Mouse (Mus musculus) ovary, adult 18-20 months (tissue): Measurements from ENCODE around the gene Elovl5.

ENCODE experiments used
- DNase-seq: peaks from one replicate; pipeline ENCODE4 v3.0.0; 2022; ENCODE audit warnings: low spot score, mixed read lengths

The Elovl5 gene

DNA sequence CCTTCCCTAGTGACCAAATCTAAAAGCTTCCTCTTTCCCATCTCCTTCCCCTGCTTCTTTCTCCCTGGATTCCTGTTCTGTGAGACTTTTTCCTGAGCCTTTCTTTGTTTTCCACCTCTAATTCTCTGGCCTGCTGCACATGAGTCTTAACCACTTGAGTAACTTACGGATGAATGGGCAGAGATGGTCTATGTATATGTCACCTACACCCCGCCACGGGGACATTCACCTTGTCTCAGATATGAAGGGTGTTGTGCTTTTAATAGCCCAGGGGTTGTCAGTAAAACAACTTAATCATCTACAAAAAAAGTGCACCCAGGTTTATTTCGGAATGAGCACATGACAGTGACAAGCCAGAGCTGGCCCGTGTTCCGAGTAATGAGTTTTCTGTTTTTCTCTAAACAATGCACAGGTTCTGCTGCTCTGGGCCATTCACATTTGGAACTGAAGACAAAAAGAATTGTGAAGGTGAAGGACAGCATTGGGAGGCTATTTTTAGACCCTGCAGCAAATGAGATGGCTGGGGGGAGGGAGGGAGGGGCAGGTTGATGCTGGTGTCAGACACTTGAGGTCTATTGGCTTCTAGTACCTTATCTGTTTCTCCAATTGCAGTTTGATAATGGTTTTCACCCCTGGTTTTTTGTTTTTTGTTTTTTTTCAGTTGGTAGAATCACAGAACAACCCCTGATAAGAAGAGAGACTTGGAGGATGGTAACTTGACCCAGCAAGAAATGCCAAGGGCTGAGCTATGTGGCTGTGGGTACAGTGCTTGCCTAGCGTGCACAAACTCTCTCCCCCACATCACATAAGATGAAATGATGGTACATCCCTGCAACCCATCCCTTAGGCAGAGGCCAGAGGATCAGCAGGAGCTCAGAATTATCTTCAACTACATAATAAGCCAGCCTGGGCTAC, 83.7 kb downstream of the Elovl5 start:
- no peak for DNase-seq

DNA sequence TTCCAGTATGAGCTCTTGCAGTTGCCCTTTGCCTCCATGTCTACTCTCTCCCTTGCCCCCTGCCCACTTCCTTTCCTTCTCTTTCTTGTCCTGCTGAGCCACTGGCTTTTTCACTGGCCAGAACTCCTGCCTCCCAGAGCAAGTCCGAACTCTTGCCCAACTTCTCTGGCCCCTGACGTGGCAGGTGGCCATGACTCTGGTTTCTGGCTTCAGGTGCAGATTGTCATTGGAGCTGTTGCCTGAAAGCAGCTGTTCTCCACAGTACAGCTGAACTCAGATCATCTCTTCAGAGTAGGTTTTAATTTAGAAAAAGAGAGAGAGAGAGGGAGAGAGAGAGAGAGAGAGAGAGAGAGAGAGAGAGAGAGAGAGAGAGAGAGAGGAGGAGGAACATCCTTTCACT, 86.1 kb downstream of the Elovl5 start:
- no peak for DNase-seq

DNA sequence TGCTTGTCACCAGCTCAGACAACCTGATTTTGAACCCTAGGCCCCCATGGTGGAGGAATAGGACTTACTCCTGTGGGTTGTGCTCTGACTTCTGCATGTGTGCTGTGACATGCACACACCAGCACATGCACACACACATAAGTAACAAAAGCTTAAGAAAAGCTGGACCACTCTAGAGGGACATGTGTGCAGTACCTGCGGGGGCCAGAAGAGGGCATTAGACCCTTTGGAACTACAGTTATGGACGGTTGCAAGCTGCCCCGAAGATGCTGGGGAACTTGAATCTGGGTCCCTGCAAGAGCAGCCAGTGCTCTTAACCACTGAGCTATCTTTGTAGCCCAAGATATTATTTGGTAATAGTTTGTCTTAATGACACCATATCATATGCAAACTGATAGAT, 88.3 kb downstream of the Elovl5 start:
- DNase-seq: no peak

DNA sequence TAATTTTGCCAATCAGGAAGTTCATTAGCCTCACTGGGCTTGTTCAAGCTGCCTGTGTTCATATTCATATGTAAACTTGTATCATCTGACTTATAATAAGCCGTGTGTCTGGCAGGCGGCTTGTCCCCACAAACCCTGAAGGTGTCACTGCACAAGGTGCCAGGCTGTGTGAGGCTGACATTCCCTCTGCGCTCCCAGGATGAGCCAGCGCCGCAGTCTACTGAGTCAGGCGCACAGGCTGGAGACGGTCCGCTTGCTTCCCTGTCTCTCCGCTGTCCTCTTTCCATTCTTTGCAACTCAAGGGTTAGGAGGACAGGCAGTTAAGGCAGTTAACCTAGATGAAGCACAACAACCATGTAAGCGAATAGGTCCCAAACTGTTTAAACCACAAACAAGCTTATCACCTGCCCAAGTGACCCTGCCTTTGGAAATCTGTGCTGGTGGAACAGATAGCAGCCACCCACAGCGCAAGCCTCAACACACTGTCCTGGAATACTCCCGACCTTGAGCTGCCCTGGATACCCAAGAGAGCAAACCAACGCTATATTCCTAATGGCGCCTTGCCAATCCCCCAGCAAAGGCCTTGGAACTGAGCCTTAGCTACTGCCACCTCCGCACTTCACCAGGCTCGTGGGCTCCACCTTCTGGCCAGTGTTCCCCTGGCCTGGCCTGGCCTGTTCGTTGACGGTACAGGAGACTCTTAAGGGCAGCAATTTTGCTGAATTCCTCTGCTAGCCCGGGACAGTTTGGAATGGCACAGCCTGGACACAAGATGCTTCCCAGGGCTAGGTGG, 89.2 kb downstream of the Elovl5 start:
- peak; percentile 93 for DNase-seq

DNA sequence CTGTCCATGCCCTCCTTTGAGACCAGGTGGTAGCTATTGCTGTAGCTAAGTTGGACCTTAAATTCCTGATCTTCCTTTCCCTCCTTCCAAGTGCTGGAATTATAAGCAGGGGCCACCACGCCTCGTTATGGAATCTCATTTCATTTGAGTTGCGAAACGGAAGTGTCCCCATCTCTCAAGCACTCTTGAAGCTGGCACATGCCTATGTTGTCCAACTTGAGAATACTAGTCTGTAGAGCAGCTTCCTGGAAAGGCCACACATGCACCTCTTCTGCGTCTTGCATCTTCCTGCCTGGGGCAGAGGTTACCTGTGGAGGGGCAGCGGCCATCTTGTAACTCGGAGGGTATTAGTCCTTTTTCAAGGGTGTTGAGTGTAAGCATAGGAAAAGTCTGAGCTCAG, 92.2 kb downstream of the Elovl5 start:
- DNase-seq: no peak

DNA sequence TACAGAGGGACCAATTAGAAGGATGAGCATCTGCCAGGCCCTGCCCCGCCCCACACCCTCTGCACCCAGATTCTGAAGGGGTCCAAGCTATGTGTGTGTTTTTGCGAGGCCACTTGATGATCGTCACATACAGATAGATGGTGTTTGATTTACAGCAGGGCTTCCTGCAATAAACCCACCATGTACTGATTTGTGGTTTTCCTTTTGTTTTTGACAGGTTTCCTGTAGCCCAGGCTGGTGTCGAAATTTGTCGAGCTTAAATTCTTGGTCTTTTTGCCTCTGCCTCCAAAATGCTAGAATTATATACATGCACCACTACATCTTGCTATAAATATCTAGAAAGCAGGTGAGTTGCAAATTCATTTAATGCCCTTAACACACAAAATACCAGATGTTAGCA, 93.0 kb downstream of the Elovl5 start:
- no peak for DNase-seq

DNA sequence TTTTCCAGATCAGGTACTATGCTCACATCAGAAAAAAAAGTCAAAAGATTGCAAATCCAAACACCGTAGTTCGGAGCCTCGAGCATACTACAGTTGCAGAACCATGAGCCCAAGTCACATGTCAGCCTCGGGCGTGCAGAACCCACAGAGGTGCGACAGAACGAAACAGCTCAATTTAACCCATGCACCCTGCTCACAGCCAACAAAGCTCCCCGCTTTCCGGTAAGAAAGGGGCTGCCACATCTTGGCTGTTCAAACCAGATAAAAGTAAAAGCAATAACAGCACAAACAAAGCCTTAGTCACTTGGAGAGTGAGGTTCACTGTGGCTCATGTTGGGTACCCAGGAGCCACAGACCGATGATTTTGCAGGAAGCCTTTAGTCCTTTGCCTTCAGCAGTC, 93.5 kb downstream of the Elovl5 start:
- DNase-seq: no peak

DNA sequence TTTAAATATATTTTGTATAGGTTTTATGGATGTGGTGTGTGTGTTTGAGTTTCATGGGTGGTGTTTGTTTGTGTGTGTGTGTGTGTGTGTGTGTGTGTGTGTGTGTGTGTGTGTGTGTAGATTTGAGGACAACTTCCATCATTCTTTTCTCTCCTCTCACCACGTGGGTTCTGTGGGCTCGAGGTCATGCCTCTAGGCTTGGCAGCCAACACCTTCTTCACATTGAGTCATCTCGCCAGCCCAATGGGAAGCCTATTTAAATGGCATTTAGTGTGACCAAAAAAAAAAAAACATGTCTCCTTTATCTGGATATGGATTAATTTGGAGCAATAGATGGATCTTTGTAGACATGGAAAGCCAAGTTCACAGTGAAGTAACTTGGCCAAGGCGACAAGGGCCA, 94.9 kb downstream of the Elovl5 start:
- no peak for DNase-seq

DNA sequence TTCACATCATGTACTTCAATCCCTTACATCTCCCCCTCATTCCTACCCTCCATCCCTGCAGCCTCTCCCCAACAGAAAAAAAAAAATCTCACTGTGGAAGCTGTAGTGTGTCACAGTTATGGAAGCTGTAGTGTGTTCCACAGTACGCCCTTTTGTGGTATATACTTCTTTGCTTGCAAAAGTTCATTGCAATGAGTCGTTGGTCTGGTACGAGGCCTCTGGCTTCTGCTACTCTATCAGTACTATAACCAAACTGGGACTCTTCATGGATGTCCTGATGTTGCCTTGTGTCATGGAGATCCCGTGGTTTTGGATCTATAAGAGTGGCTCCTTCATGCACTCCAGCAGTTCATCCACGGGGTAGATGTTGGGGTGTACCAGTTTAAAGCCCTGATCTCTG, 95.5 kb downstream of the Elovl5 start:
- DNase-seq: no peak

DNA sequence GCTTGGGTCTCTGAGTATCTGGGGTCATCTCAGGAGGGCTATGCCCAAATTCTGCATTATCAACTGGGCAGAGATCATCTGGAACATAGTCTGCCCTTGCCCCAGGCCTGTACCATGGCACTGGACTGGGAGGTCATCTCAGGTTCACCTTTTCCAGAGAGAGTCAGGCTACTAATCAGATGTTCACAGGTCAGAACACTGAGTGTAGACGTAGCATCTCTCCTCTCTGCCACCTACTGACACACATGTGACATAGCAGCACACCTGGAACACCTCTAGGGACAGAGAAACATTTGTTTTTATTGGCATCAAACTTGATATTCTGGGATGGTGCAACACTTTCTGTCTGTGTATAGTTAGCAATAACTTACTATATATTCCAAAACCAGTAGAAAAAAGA, 96.6 kb downstream of the Elovl5 start:
- no peak for DNase-seq

DNA sequence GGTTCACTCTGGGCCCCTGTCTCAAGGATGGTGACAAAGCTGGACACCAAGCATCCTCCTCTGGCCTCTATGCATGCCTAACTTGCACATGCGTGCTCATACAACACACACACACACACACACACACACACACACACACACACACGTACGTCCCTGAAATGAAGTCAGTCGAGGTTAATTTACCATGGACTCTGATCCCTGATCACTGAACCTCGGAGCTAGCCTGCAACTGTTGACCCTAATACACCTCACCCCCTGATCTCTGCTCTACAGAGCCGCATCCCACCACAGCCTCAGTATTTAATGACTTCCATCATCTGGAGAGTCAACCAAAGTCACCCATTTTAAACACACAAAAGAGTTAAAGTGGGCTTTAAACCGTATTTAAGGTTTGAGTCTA, 98.7 kb downstream of the Elovl5 start:
- DNase-seq: no peak

DNA sequence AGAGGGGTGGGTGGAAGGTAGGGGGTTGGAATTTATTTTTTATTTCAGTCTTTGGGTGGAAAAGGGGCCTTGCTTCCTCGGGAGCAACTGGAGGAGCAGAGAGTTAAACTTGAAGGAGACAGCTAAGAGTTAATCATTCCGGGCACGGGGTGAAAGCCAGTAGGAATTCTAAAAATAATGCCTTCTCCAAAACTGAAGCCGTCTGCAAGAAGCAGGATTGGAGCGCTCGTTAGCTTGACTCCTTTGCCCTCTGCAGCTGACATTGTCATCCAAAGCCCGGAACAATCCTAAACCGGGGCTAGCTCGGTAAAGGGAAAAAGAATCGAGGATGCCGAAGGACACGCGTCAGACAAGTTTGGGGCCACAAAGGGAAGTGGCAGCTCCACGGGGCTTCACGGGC, 99.1 kb downstream of the Elovl5 start:
- no peak for DNase-seq

DNA sequence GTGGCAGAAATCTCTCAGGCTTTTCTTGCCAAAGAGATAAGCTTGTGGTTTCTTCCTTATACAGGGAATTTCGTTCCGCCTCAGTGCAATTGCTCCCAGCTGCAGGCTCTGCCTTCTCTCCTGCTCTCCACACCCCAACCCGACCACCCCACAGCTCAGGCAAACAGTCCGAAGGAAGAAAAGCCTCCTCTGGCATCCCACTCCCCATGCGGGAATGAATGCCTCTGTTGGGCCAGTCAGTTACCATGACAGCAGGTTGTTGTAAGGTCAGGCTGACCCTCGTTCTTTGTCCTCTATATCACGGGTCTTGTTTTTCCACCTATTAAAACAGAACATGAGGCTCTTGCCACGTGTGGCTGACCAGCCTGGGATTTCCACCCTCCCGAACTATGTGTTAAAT, 104.1 kb downstream of the Elovl5 start:
- peak; percentile 78 for DNase-seq

DNA sequence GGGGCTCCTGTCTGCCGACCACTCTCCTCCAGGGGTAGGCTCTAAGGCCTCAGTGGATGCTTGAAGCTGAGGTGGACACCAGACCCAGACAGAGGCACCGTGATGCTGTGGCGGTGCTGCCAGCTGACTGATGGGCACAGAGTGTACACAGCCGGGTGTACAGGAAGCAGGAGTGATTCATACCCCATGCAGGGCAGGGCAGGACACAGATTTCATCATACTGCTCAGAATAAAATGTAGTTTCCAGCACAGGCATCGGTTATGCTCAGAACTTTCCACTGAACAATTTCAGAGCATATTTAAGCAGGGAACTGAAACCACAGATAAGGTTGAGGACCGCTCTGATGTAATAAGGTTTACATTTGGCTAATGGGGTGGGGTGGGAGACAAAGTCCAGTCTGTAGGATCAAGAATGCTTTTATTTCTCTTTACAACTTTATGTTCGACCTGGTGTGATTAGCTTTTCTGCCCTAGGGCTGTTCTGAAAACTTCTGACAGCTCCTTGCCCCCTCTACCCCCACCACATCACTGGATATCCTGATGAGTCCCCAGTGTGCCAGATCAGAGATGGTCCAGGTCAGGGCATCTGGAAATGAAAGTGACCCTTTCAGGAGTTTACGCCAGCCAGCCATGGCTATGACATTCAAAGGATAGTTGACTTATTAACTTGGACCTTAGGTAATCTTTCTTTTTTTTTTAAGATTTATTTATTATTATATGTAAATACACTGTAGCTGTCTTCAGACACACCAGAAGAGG, 105.2 kb downstream of the Elovl5 start:
- peak; percentile 41 for DNase-seq

DNA sequence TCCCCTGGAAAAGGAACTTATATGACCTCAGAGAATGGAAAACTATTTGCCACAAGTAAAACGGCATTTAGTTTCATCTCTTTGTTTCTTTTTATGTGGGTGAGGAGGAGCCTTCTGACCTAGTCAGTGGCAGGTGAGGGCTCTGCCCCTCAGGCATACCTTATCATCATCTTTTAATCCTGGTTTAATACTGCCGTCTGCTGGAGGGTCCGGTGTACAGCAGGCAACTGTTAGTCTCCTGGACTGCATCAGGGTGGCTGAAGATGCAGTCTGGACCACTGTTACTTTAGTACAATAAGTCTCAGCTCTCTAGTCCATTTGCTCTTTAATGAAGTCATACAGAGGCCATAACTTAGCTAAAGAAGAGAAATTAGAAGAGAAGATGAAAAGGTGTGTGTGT, 107.7 kb downstream of the Elovl5 start:
- no peak for DNase-seq

DNA sequence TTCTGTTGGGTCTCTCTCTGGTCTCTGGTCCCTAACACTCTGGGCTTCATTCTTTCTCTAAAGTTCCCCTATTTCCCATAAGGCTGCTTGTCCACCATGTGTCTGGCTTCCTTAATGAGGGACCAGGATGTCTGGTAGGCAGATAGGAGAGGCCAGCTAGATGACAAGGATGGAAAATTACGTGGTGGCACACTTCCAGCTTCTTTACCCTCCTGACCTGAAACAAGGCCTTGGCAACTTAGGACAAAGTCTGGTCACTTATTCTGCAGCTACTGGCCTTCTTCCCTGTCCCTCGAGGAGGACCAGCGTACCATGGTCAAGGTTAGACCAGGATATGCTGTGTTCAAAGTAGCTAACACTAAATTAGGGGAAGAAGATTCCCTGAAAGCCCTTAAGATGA, 109.9 kb downstream of the Elovl5 start:
- no peak for DNase-seq

DNA sequence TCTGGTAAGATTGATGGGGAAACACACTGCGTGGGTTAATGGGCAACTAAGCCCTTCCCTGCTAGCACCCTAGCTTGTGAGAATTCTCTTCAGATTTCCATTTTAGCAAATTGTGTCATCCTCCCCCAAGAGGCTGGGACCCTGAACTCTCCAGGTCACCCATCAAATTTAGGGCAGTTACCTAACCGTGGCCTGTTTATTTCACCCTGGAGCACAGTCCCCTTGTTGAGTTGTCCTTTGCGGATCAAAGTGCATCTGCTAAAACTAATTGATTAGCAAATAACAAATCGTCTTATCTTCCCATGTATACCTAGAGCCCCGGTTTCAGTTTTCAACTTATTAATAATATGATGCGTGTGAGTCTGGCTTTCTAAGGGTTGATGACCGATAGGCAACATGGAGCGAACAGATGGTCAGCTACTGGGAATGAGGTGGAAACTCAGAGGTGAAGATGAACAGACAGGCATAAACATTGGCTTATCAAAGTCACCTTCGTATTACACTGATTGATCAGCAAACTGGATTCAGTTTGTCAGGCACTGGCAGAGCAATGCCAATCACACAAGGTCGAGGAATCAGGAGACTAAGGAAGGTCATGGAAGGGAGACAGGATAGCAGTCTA, 113.8 kb downstream of the Elovl5 start:
- no peak for DNase-seq

DNA sequence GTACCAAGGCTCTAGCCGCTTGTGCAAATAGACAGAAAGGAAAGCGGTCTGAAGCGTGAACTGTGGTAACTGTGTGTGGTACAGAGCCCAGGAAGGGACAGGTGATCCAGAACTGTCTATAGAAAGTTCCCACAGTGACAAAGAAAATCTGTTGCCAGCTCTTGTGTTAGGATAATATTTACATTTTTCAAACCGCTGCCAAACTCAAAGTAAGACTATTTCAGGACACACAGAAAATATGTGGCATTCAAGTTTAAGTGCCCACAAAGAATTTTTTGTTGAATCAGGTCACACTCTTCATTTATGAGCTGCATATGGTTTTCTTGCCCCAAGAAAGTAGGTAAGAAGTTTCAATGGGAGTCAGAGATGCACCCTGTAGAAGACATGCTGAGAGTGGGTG, 115.8 kb downstream of the Elovl5 start:
- DNase-seq: no peak
